Mouse (Mus musculus): ENCODE results near the gene Rec114. TPM values are rescaled to one million over a fixed set of nuclear protein-coding genes. Genes with fewer than 3 reads are reported as not detected.

The Rec114 gene
- polyA plus RNA-seq, 1 experiment from 2014 or later: 1.4 TPM

DNA sequence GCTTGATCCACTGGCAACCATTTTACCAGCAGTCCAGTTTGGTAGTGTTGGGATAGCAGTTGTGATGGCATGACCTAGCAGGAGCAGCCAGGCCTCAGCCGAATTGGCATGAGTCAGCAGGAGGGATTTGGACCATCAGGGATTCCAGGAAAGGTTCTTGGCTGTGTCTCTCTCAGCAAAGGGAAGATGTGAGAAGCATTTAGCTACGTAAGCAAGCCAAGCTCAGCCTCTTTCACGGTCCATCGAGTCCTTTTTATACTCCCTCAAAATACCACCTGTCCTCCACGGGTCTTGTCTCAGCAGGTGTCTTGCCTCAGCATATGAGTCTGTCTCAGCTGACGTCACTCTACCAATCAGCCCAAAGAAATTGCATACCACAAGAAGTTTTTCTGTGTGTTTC, 60.4 kb downstream of the Rec114 start:
- Histone ChIP-seq H3K27ac (no peak overlapping the region), H3K9ac (replicated peaks) (no peak overlapping the region), H3K4me2 (no peak overlapping the region), H3K4me1 (replicated peaks) (peaks cover 14% of the 10 kb centered on the region), H3K4me3 (replicated peaks) (no peak overlapping the region), H3K9me3 (no peaks in the 10 kb centered on the region), H3K36me3 (no peaks in the 10 kb centered on the region), H3K27me3 (no peaks in the 10 kb centered on the region)
- no peak for ATAC-seq (ENCODE audit: insufficient number of reproducible peaks, insufficient read depth, low FRiP score, low TSS enrichment, low read depth)
- WGBS: 71% methylated on average over 6 of the region's 6 CpGs

DNA sequence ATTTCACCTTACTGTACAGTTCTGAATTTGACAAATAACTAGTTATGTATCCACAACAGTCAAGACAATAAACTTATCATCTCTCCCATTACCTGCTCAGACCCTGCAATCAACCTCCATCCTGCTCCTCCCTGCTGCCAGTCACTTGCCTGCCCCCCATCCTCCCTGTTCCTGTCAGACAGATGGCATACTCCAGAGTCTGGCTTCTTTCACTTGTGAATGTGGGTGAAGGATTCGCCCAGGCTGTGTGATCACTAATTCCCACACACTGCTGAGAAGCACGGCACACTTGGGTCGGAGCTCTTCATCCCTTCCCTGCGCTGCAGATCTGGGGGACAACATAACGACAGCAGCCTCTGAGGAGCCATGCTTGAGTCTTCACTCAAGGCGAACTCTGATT, 61.7 kb downstream of the Rec114 start:
- H3K4me3 ChIP-seq (replicated peaks): no peak overlapping the region
- no peak for ATAC-seq (ENCODE audit: insufficient number of reproducible peaks, insufficient read depth, low FRiP score, low TSS enrichment, low read depth)
- no peaks in the 10 kb centered on the region for H3K9me3 ChIP-seq
- H3K36me3 ChIP-seq: no peaks in the 10 kb centered on the region
- H3K4me1 ChIP-seq (replicated peaks): peaks cover 3% of the 10 kb centered on the region; the same call in 1 of the 2 replicates
- 71% methylated on average over 6 of the region's 6 CpGs for WGBS
- H3K9ac ChIP-seq (replicated peaks): no peak overlapping the region
- no peak overlapping the region for H3K27ac ChIP-seq
- no peak overlapping the region for H3K4me2 ChIP-seq
- no peaks in the 10 kb centered on the region for H3K27me3 ChIP-seq

GRCm38 (mm10) chr9:58681411-58681810, 62.4 kb downstream of the Rec114 start:
- Histone ChIP-seq H3K9ac (replicated peaks) (no peak overlapping the region), H3K4me3 (replicated peaks) (no peak overlapping the region), H3K4me1 (replicated peaks) (no peaks in the 10 kb centered on the region), H3K36me3 (no peaks in the 10 kb centered on the region), H3K4me2 (no peak overlapping the region), H3K9me3 (no peaks in the 10 kb centered on the region), H3K27me3 (no peaks in the 10 kb centered on the region), H3K27ac (no peak overlapping the region)
- ATAC-seq (ENCODE audit: insufficient number of reproducible peaks, insufficient read depth, low FRiP score, low TSS enrichment, low read depth): no peak
- WGBS: 76% methylated on average over 2 of the region's 2 CpGs

GRCm38 (mm10) chr9:58675371-58675770, 68.4 kb downstream of the Rec114 start:
- 26% methylated on average over 6 of the region's 6 CpGs for WGBS
- no peak overlapping the region for H3K9ac ChIP-seq (replicated peaks)

GRCm38 (mm10) chr9:58674736-58675135, 69.0 kb downstream of the Rec114 start:
- H3K4me3 ChIP-seq (replicated peaks): no peak overlapping the region
- peaks cover 22% of the 10 kb centered on the region for H3K4me1 ChIP-seq (replicated peaks)
- H3K27ac ChIP-seq: peak overlapping the region; percentile 41; the same call in 1 of the 2 replicates
- ATAC-seq (ENCODE audit: insufficient number of reproducible peaks, insufficient read depth, low FRiP score, low TSS enrichment, low read depth): no peak
- H3K9ac ChIP-seq (replicated peaks): no peak overlapping the region
- no peaks in the 10 kb centered on the region for H3K27me3 ChIP-seq
- no peaks in the 10 kb centered on the region for H3K36me3 ChIP-seq
- 76% methylated on average over 11 of the region's 11 CpGs for WGBS
- no peaks in the 10 kb centered on the region for H3K9me3 ChIP-seq
- no peak overlapping the region for H3K4me2 ChIP-seq

More at GRCm38 (mm10) chr9:58675371-58675770, 68.4 kb downstream of the Rec114 start:
- Histone ChIP-seq H3K27ac (0 out of 2 replicates have a peak overlapping the region, but pooled peaks have one; percentile 12), H3K4me2 (no peak overlapping the region), H3K9me3 (no peaks in the 10 kb centered on the region), H3K4me1 (replicated peaks) (peaks cover 22% of the 10 kb centered on the region), H3K27me3 (no peaks in the 10 kb centered on the region), H3K4me3 (replicated peaks) (no peak overlapping the region), H3K36me3 (no peaks in the 10 kb centered on the region)
- no peak for ATAC-seq (ENCODE audit: insufficient number of reproducible peaks, insufficient read depth, low FRiP score, low TSS enrichment, low read depth)

GRCm38 (mm10) chr9:58672474-58672873, 71.3 kb downstream of the Rec114 start:
- 44% methylated on average over 4 of the region's 4 CpGs for WGBS
- Histone ChIP-seq H3K36me3 (no peaks in the 10 kb centered on the region), H3K9ac (replicated peaks) (no peak overlapping the region), H3K27me3 (no peaks in the 10 kb centered on the region), H3K4me3 (replicated peaks) (no peak overlapping the region), H3K9me3 (no peaks in the 10 kb centered on the region), H3K4me2 (no peak overlapping the region), H3K4me1 (replicated peaks) (peaks cover 28% of the 10 kb centered on the region), H3K27ac (no peak overlapping the region)
- ATAC-seq (ENCODE audit: insufficient number of reproducible peaks, insufficient read depth, low FRiP score, low TSS enrichment, low read depth): no peak

DNA sequence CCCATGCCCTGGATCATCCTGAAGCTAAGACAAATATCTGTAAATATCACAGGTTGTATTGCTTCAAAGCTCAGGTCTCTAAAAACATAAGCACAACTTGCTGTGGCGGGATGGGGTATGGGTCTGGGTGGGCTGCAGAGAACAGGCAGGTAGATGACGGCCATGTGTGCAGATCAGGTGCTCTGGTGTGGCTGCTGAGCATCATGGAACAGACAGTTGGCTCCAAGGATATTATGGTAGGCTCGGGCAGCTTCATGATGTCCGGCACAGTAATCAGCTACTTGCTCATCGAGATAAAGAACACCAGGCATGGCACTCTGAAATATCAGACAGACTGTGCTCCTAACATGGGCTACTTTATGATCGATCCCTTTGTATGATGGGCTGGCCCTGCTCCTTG, 73.9 kb downstream of the Rec114 start:
- WGBS: 90% methylated on average over 6 of the region's 6 CpGs
- no peak overlapping the region for H3K4me3 ChIP-seq (replicated peaks)
- H3K4me1 ChIP-seq (replicated peaks): peaks cover 20% of the 10 kb centered on the region
- peaks cover 6% of the 10 kb centered on the region; the same call in 1 of the 2 replicates for H3K36me3 ChIP-seq
- no peak overlapping the region for H3K4me2 ChIP-seq
- no peaks in the 10 kb centered on the region for H3K9me3 ChIP-seq
- H3K27me3 ChIP-seq: no peaks in the 10 kb centered on the region
- H3K27ac ChIP-seq: no peak overlapping the region
- ATAC-seq (ENCODE audit: insufficient number of reproducible peaks, insufficient read depth, low FRiP score, low TSS enrichment, low read depth): no peak
- H3K9ac ChIP-seq (replicated peaks): no peak overlapping the region

DNA sequence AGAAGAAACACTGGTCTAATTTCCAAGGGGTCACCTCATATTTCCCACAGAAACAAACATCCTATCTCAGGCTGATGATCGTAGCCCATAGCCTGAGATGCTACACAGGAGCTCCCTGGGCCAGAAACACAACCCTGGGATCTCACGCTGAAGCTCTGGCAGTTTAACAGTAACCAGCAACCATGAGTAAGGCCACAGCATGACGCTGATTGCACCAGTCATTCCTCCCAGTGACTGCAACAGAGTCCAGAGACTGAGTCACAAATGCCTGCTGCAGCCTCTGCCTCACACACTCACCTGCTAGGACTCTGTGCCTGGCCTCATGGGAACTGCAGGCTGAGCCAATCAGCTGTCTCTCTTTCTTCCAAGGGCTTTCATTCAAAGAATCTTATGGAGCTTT, 74.7 kb downstream of the Rec114 start:
- Histone ChIP-seq H3K4me3 (replicated peaks) (no peak overlapping the region), H3K36me3 (peaks cover 8% of the 10 kb centered on the region; the same call in 1 of the 2 replicates), H3K9ac (replicated peaks) (no peak overlapping the region), H3K4me1 (replicated peaks) (peaks cover 13% of the 10 kb centered on the region), H3K9me3 (no peaks in the 10 kb centered on the region), H3K27ac (no peak overlapping the region), H3K4me2 (no peak overlapping the region), H3K27me3 (no peaks in the 10 kb centered on the region)
- ATAC-seq (ENCODE audit: insufficient number of reproducible peaks, insufficient read depth, low FRiP score, low TSS enrichment, low read depth): no peak
- WGBS: 56% methylated on average over 3 of the region's 3 CpGs

DNA sequence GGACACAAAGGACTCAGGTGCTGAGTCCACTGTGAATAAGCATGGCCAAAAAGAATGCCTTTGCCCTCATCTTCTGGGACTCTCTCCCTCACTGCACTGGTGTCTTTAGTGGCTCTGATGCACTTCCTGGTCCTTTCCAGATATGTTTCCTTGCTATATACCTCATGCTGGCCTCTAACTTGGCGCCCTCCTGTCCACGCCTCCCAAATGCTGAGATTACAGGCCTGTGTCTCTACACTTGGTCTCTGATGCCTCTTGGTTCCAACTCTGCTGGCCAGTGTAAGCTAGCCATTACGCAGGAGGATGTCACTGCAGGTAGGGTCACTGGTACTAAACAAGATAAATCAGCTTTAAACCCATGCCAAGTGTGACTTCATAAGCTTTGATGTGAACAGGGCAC, 75.6 kb downstream of the Rec114 start:
- ATAC-seq (ENCODE audit: insufficient number of reproducible peaks, insufficient read depth, low FRiP score, low TSS enrichment, low read depth): no peak
- Histone ChIP-seq H3K4me1 (replicated peaks) (peaks cover 9% of the 10 kb centered on the region), H3K36me3 (peaks cover 9% of the 10 kb centered on the region; the same call in 1 of the 2 replicates), H3K4me2 (no peak overlapping the region), H3K27ac (no peak overlapping the region), H3K9ac (replicated peaks) (no peak overlapping the region), H3K27me3 (no peaks in the 10 kb centered on the region), H3K4me3 (replicated peaks) (no peak overlapping the region), H3K9me3 (no peaks in the 10 kb centered on the region)
- 97% methylated on average over 3 of the region's 3 CpGs for WGBS

- Histone ChIP-seq H3K9ac (replicated peaks) (no peak overlapping the region), H3K27ac (no peak overlapping the region), H3K36me3 (peaks cover 11% of the 10 kb centered on the region), H3K4me2 (no peak overlapping the region), H3K4me3 (replicated peaks) (no peak overlapping the region), H3K27me3 (no peaks in the 10 kb centered on the region), H3K9me3 (no peaks in the 10 kb centered on the region), H3K4me1 (replicated peaks) (peaks cover 6% of the 10 kb centered on the region)
- WGBS: 58% methylated on average over 9 of the region's 9 CpGs
- ATAC-seq (ENCODE audit: insufficient number of reproducible peaks, insufficient read depth, low FRiP score, low TSS enrichment, low read depth): no peak
Observed at GRCm38 (mm10) chr9:58667244-58667643, 76.5 kb downstream of the Rec114 start.

DNA sequence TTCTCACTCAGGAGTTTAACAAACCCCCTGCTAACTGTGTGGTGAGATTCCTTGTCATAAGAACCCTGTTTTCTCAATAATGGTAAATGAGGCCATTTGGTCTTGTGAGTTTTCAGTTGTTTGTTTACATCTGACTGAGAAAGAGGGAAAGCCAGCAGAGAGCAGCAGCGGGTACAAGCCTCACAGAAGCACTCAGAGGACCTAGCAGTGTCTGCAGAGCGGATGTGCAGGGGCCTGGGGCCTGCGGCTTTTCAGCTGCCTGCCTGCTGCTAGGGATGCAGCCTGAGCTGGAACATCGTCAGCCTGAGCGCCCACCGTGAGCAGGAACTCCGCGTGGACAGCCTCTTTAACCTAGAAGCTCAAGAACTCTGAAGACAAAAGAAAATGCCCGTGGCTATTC, 77.6 kb downstream of the Rec114 start:
- H3K4me1 ChIP-seq (replicated peaks): peaks cover 6% of the 10 kb centered on the region
- H3K9me3 ChIP-seq: no peaks in the 10 kb centered on the region
- no peak for ATAC-seq (ENCODE audit: insufficient number of reproducible peaks, insufficient read depth, low FRiP score, low TSS enrichment, low read depth)
- no peak overlapping the region for H3K27ac ChIP-seq
- no peak overlapping the region for H3K9ac ChIP-seq (replicated peaks)
- H3K4me3 ChIP-seq (replicated peaks): no peak overlapping the region
- peaks cover 18% of the 10 kb centered on the region for H3K36me3 ChIP-seq
- WGBS: 48% methylated on average over 9 of the region's 9 CpGs
- H3K4me2 ChIP-seq: no peak overlapping the region
- no peaks in the 10 kb centered on the region for H3K27me3 ChIP-seq

DNA sequence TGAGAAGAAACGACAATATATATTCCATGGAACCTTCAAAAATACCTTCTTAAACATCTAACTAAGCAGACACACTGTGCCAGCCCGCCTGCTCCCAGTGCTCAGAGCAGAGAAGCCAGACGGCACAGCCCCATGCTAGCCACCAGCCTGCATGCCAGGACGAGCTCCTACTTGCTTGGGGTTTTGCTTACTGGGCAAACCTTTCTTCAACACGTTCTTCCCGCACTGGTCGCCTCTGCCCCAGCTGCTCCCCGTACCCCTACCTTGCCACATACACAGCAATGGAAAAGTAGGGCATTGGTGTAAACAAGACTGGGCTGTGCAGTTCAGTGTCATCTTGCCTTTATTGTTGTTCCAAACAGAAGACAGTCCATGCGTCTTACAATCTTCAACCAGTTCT, 78.3 kb downstream of the Rec114 start:
- H3K27ac ChIP-seq: no peak overlapping the region
- peaks cover 6% of the 10 kb centered on the region for H3K4me1 ChIP-seq (replicated peaks)
- peaks cover 18% of the 10 kb centered on the region for H3K36me3 ChIP-seq
- no peak overlapping the region for H3K4me2 ChIP-seq
- ATAC-seq (ENCODE audit: insufficient number of reproducible peaks, insufficient read depth, low FRiP score, low TSS enrichment, low read depth): no peak
- no peak overlapping the region for H3K4me3 ChIP-seq (replicated peaks)
- no peaks in the 10 kb centered on the region for H3K27me3 ChIP-seq
- WGBS: 76% methylated on average over 9 of the region's 9 CpGs
- H3K9me3 ChIP-seq: no peaks in the 10 kb centered on the region
- no peak overlapping the region for H3K9ac ChIP-seq (replicated peaks)

Data from limb, embryonic 12.5 days (tissue).